Mouse (Mus musculus): ENCODE data around the gene Traf7. TPM values are rescaled to one million over a fixed set of nuclear protein-coding genes. Genes with fewer than 3 reads are reported as not detected.

The Traf7 gene
- polyA plus RNA-seq, 1 experiment: 112 TPM

GRCm38 (mm10) chr17:24514270-24515257 is 13.2 kb downstream of the Traf7 start:
- peaks cover 3% of the 10 kb centered on the region for H3K79me2 ChIP-seq (ENCODE audit: control insufficient read depth, insufficient read depth)
- peaks cover 15% of the 10 kb centered on the region for H3K36me3 ChIP-seq (ENCODE audit: control insufficient read depth, insufficient read depth)
- H3K4me2 ChIP-seq (ENCODE audit: low read depth): no peak overlapping the region
- no peak overlapping the region for H3ac ChIP-seq (ENCODE audit: control insufficient read depth, insufficient read length)
- TF ChIP-seq SRF (IDR thresholded peaks at IDR 0.05; ENCODE audit: control insufficient read depth, insufficient read length, low read depth): no peak
- TF ChIP-seq TCF3 (IDR thresholded peaks at IDR 0.05; ENCODE audit: insufficient read length, low read depth): no peak
- H3K27me3 ChIP-seq (ENCODE audit: control insufficient read depth, insufficient read depth, insufficient read length): no peaks in the 10 kb centered on the region
- no peak overlapping the region for H3K4me3 ChIP-seq

- Histone ChIP-seq H3ac (ENCODE audit: control insufficient read depth, insufficient read length) (no peak overlapping the region), H3K4me3 (no peak overlapping the region), H3K36me3 (ENCODE audit: control insufficient read depth, insufficient read depth) (peaks cover 15% of the 10 kb centered on the region), H3K27me3 (ENCODE audit: control insufficient read depth, insufficient read depth, insufficient read length) (no peaks in the 10 kb centered on the region), H3K79me2 (ENCODE audit: control insufficient read depth, insufficient read depth) (no peaks in the 10 kb centered on the region), H3K4me2 (ENCODE audit: low read depth) (no peak overlapping the region)
- TF ChIP-seq E2F4 (IDR thresholded peaks at IDR 0.05; ENCODE audit: insufficient read depth) (no peak), MYOD1 (IDR thresholded peaks at IDR 0.05; ENCODE audit: control insufficient read depth in 1 of 3, insufficient read length in 2 of 3, low read depth in 2 of 3) (no peak), USF1 (IDR thresholded peaks at IDR 0.05; ENCODE audit: low read depth) (no peak), REST (IDR thresholded peaks at IDR 0.05; ENCODE audit: insufficient read depth, insufficient read length) (no peak), POLR2AphosphoS2 (IDR thresholded peaks at IDR 0.05; ENCODE audit: insufficient read length, low read depth) (no peak), TCF12 (IDR thresholded peaks at IDR 0.05; ENCODE audit: insufficient read depth, poor library complexity, severe bottlenecking) (no peak), TCF3 (IDR thresholded peaks at IDR 0.05; ENCODE audit: insufficient read length, low read depth) (no peak), SRF (IDR thresholded peaks at IDR 0.05; ENCODE audit: control insufficient read depth, insufficient read length, low read depth) (no peak), MYOG (IDR thresholded peaks at IDR 0.05; ENCODE audit: control insufficient read depth in 1 of 3, insufficient read depth in 1 of 3, insufficient read length in 2 of 3, low read depth in 2 of 3) (no peak), MAX (IDR thresholded peaks at IDR 0.05; ENCODE audit: low read depth) (no peak), CEBPB (IDR thresholded peaks at IDR 0.05; ENCODE audit: insufficient read depth, poor library complexity, severe bottlenecking) (no peak)
These were observed 14.1 kb downstream of the Traf7 start for GRCm38 (mm10) chr17:24513609-24514008.

GRCm38 (mm10) chr17:24507806-24508460 is 19.8 kb downstream of the Traf7 start:
- peak; percentile 53 to 90 (median 85) for TF ChIP-seq MYOD1 (IDR thresholded peaks at IDR 0.05; ENCODE audit: control insufficient read depth in 1 of 3, insufficient read length in 2 of 3, low read depth in 2 of 3)
- TF ChIP-seq MYOG (IDR thresholded peaks at IDR 0.05; ENCODE audit: control insufficient read depth in 1 of 3, insufficient read depth in 1 of 3, insufficient read length in 2 of 3, low read depth in 2 of 3): peak in 1 of 3 experiments; percentile 53
- no peak for TF ChIP-seq E2F4 (IDR thresholded peaks at IDR 0.05; ENCODE audit: insufficient read depth)
- no peaks in the 10 kb centered on the region for H3K79me2 ChIP-seq (ENCODE audit: control insufficient read depth, insufficient read depth)
- H3K36me3 ChIP-seq (ENCODE audit: control insufficient read depth, insufficient read depth): peaks cover 4% of the 10 kb centered on the region
- H3ac ChIP-seq (ENCODE audit: control insufficient read depth, insufficient read length): no peak overlapping the region
- no peak overlapping the region for H3K4me3 ChIP-seq
- H3K27me3 ChIP-seq (ENCODE audit: control insufficient read depth, insufficient read depth, insufficient read length): no peaks in the 10 kb centered on the region
- no peak overlapping the region for H3K4me2 ChIP-seq (ENCODE audit: low read depth)

- H3K4me2 ChIP-seq (ENCODE audit: low read depth): no peak overlapping the region
- H3K36me3 ChIP-seq (ENCODE audit: control insufficient read depth, insufficient read depth): peaks cover 4% of the 10 kb centered on the region
- H3K79me2 ChIP-seq (ENCODE audit: control insufficient read depth, insufficient read depth): no peaks in the 10 kb centered on the region
- no peak overlapping the region for H3ac ChIP-seq (ENCODE audit: control insufficient read depth, insufficient read length)
- H3K27me3 ChIP-seq (ENCODE audit: control insufficient read depth, insufficient read depth, insufficient read length): no peaks in the 10 kb centered on the region
- no peak overlapping the region for H3K4me3 ChIP-seq
- TF ChIP-seq POLR2AphosphoS2 (IDR thresholded peaks at IDR 0.05; ENCODE audit: insufficient read length, low read depth) (peak; percentile 83), MYOG (IDR thresholded peaks at IDR 0.05; ENCODE audit: control insufficient read depth in 1 of 3, insufficient read depth in 1 of 3, insufficient read length in 2 of 3, low read depth in 2 of 3) (peak in 1 of 3 experiments; percentile 31), MYOD1 (IDR thresholded peaks at IDR 0.05; ENCODE audit: control insufficient read depth in 1 of 3, insufficient read length in 2 of 3, low read depth in 2 of 3) (no peak)
These were observed 20.5 kb downstream of the Traf7 start for GRCm38 (mm10) chr17:24507129-24507664.

GRCm38 (mm10) chr17:24506332-24507070 is 21.2 kb downstream of the Traf7 start:
- no peak overlapping the region for H3K4me3 ChIP-seq
- peaks cover 4% of the 10 kb centered on the region for H3K36me3 ChIP-seq (ENCODE audit: control insufficient read depth, insufficient read depth)
- H3K4me2 ChIP-seq (ENCODE audit: low read depth): no peak overlapping the region
- peak; percentile 26 for TF ChIP-seq POLR2AphosphoS2 (IDR thresholded peaks at IDR 0.05; ENCODE audit: insufficient read length, low read depth)
- TF ChIP-seq POLR2A (IDR thresholded peaks at IDR 0.05; ENCODE audit: insufficient read length, low read depth): no peak
- no peak for TF ChIP-seq MYOD1 (IDR thresholded peaks at IDR 0.05; ENCODE audit: control insufficient read depth in 1 of 3, insufficient read length in 2 of 3, low read depth in 2 of 3)
- TF ChIP-seq USF1 (IDR thresholded peaks at IDR 0.05; ENCODE audit: low read depth): no peak
- no peak for TF ChIP-seq E2F4 (IDR thresholded peaks at IDR 0.05; ENCODE audit: insufficient read depth)
- TF ChIP-seq SRF (IDR thresholded peaks at IDR 0.05; ENCODE audit: control insufficient read depth, insufficient read length, low read depth): no peak
- no peaks in the 10 kb centered on the region for H3K79me2 ChIP-seq (ENCODE audit: control insufficient read depth, insufficient read depth)
- no peak overlapping the region for H3ac ChIP-seq (ENCODE audit: control insufficient read depth, insufficient read length)
- no peaks in the 10 kb centered on the region for H3K27me3 ChIP-seq (ENCODE audit: control insufficient read depth, insufficient read depth, insufficient read length)

All from myocyte (in vitro differentiated cells).